Mouse (Mus musculus) heart, embryonic 12.5 days (tissue): Measurements from ENCODE around the gene Rtf2. TPM values are rescaled to one million over a fixed set of nuclear protein-coding genes. Genes with fewer than 3 reads are reported as not detected.
A peak's percentile ranks its signal among the peaks of the same experiment; 100 is the strongest.

Experiments used
- ATAC-seq: fragments of 200-750 bp; cut with Nextera tagmentation; 2 replicates; pipeline ENCODE4 v1.8.0; 2017; ENCODE audit warnings: moderate TSS enrichment, moderate library complexity; ENCODE audit not compliant: insufficient number of reproducible peaks, low FRiP score
- H3K27ac ChIP-seq: fragments of 300-500 bp; sonication (generic); 2 replicates; pipeline ENCODE4 v1.5.1; 2016; ENCODE audit warnings: mild to moderate bottlenecking, moderate library complexity; ENCODE audit not compliant: poor library complexity, severe bottlenecking
- H3K27me3 ChIP-seq: fragments of 300-500 bp; sonication (generic); replicated peaks from 2 replicates; pipeline ENCODE4 v1.6.1; 2016; ENCODE audit warnings: mild to moderate bottlenecking, moderate library complexity
- H3K36me3 ChIP-seq: fragments of 300-500 bp; sonication (generic); 2 replicates; pipeline ENCODE4 v1.6.1; 2016; ENCODE audit warnings: mild to moderate bottlenecking, moderate library complexity
- H3K4me1 ChIP-seq: fragments of 300-500 bp; sonication (generic); replicated peaks from 2 replicates; pipeline ENCODE4 v1.6.1; 2016; ENCODE audit warnings: mild to moderate bottlenecking
- H3K4me2 ChIP-seq: fragments of 300-500 bp; sonication (generic); 2 replicates; pipeline ENCODE4 v1.6.1; 2016; ENCODE audit warnings: mild to moderate bottlenecking, moderate library complexity
- H3K4me3 ChIP-seq: fragments of 300-500 bp; sonication (generic); 2 replicates; pipeline ENCODE4 v1.5.1; 2016; ENCODE audit warnings: mild to moderate bottlenecking
- H3K9ac ChIP-seq: fragments of 300-500 bp; sonication (generic); 2 replicates; pipeline ENCODE4 v1.6.1; 2016; ENCODE audit warnings: mild to moderate bottlenecking, moderate library complexity
- H3K9me3 ChIP-seq: fragments of 300-500 bp; sonication (generic); replicated peaks from 2 replicates; pipeline ENCODE4 v1.6.1; 2016; ENCODE audit warnings: mild to moderate bottlenecking, moderate library complexity
- WGBS: fragments of 180-500 bp; shearing (Covaris S2); methylation state at CpG from one replicate; pipeline ENCODE4 v1.1.7; 2016; 5-methylcytosine and 5-hydroxymethylcytosine counted together
- polyA plus RNA-seq: library from polyadenylated mRNA; unstranded; fragments of >200 nt; fragmentation: Nextera tagmentation; extraction: Ambion mirVana; gene quantifications from 2 replicates; pipeline ENCODE4 v1.2.1, GENCODE M21; 2016

Gene Rtf2
- polyA plus RNA-seq, 1 experiment from 2014 or later, result 49.3 TPM

GRCm38 (mm10) chr2:172437371-172437952 is 2.9 kb upstream of the Rtf2 start:
- H3K4me1 ChIP-seq, result peaks cover 15% of the 10 kb centered on the region
- no peaks in the 10 kb centered on the region for H3K27me3 ChIP-seq
- H3K36me3 ChIP-seq, result no peaks in the 10 kb centered on the region
- no peak overlapping the region for H3K4me3 ChIP-seq
- no peaks in the 10 kb centered on the region for H3K9me3 ChIP-seq
- no peak overlapping the region for H3K27ac ChIP-seq
- no peak overlapping the region for H3K9ac ChIP-seq
- no peak overlapping the region for H3K4me2 ChIP-seq
- no peak for ATAC-seq
- WGBS, result 60% methylated on average over 16 of the region's 16 CpGs

GRCm38 (mm10) chr2:172440640-172441005 is 267 bp downstream of the Rtf2 start:
- Histone ChIP-seq H3K4me1 (peaks cover 15% of the 10 kb centered on the region), H3K9me3 (no peaks in the 10 kb centered on the region), H3K4me2 (peak overlapping the region; percentile 90), H3K27me3 (no peaks in the 10 kb centered on the region), H3K9ac (peak overlapping the region; percentile 78), H3K4me3 (peak overlapping the region; percentile 91), H3K36me3 (peaks cover 10% of the 10 kb centered on the region), H3K27ac (0 out of 2 replicates have a peak overlapping the region, but pooled peaks have one; percentile 11)
- WGBS, result under 1% methylated on average over 21 of the region's 21 CpGs
- peak; percentile 48 for ATAC-seq

- no peak for ATAC-seq
- H3K27ac ChIP-seq, result 0 out of 2 replicates have a peak overlapping the region, but pooled peaks have one; percentile 11
- peak overlapping the region; percentile 90 for H3K4me2 ChIP-seq
- H3K27me3 ChIP-seq, result no peaks in the 10 kb centered on the region
- peaks cover 15% of the 10 kb centered on the region for H3K4me1 ChIP-seq
- 29% methylated on average over 6 of the region's 6 CpGs for WGBS
- H3K36me3 ChIP-seq, result peaks cover 16% of the 10 kb centered on the region
- H3K4me3 ChIP-seq, result peak overlapping the region; percentile 91
- H3K9ac ChIP-seq, result peak overlapping the region; percentile 78
- H3K9me3 ChIP-seq, result no peaks in the 10 kb centered on the region
These were observed 820 bp downstream of the Rtf2 start for GRCm38 (mm10) chr2:172441176-172441575.

- ATAC-seq, result no peak
- H3K4me3 ChIP-seq, result no peak overlapping the region
- no peaks in the 10 kb centered on the region for H3K9me3 ChIP-seq
- peaks cover 60% of the 10 kb centered on the region for H3K36me3 ChIP-seq
- 87% methylated on average over 4 of the region's 4 CpGs for WGBS
- no peak overlapping the region for H3K27ac ChIP-seq
- no peak overlapping the region for H3K4me2 ChIP-seq
- H3K27me3 ChIP-seq, result no peaks in the 10 kb centered on the region
- peaks cover 12% of the 10 kb centered on the region for H3K4me1 ChIP-seq
- no peak overlapping the region for H3K9ac ChIP-seq
These were observed 5.3 kb downstream of the Rtf2 start for GRCm38 (mm10) chr2:172445617-172446016.

- Histone ChIP-seq H3K9ac (no peak overlapping the region), H3K4me2 (no peak overlapping the region), H3K27me3 (no peaks in the 10 kb centered on the region), H3K4me3 (no peak overlapping the region), H3K36me3 (peaks cover 76% of the 10 kb centered on the region), H3K27ac (no peak overlapping the region), H3K9me3 (no peaks in the 10 kb centered on the region), H3K4me1 (no peaks in the 10 kb centered on the region)
- no peak for ATAC-seq
- WGBS, result 89% methylated on average over 6 of the region's 6 CpGs
These were observed 7.0 kb downstream of the Rtf2 start for GRCm38 (mm10) chr2:172447317-172447716.

GRCm38 (mm10) chr2:172448329-172448728 is 8.0 kb downstream of the Rtf2 start:
- H3K36me3 ChIP-seq, result peaks cover 86% of the 10 kb centered on the region

GRCm38 (mm10) chr2:172450640-172451039 is 10.3 kb downstream of the Rtf2 start:
- WGBS, result 84% methylated on average over 6 of the region's 6 CpGs
- ATAC-seq, result no peak
- Histone ChIP-seq H3K36me3 (peaks cover 88% of the 10 kb centered on the region), H3K4me2 (no peak overlapping the region), H3K4me1 (no peaks in the 10 kb centered on the region), H3K9me3 (no peaks in the 10 kb centered on the region), H3K27me3 (no peaks in the 10 kb centered on the region), H3K4me3 (no peak overlapping the region), H3K9ac (no peak overlapping the region), H3K27ac (no peak overlapping the region)

More at GRCm38 (mm10) chr2:172448329-172448728, 8.0 kb downstream of the Rtf2 start:
- H3K27me3 ChIP-seq, result no peaks in the 10 kb centered on the region
- 88% methylated on average over 4 of the region's 4 CpGs for WGBS
- H3K9ac ChIP-seq, result no peak overlapping the region
- H3K9me3 ChIP-seq, result no peaks in the 10 kb centered on the region
- H3K4me2 ChIP-seq, result no peak overlapping the region
- no peak for ATAC-seq
- H3K4me1 ChIP-seq, result no peaks in the 10 kb centered on the region
- no peak overlapping the region for H3K27ac ChIP-seq
- no peak overlapping the region for H3K4me3 ChIP-seq

- WGBS, result 90% methylated on average over 4 of the region's 4 CpGs
- no peaks in the 10 kb centered on the region for H3K4me1 ChIP-seq
- H3K27ac ChIP-seq, result no peak overlapping the region
- H3K9me3 ChIP-seq, result no peaks in the 10 kb centered on the region
- no peak overlapping the region for H3K4me2 ChIP-seq
- ATAC-seq, result no peak
- H3K27me3 ChIP-seq, result no peaks in the 10 kb centered on the region
- H3K4me3 ChIP-seq, result no peak overlapping the region
- H3K9ac ChIP-seq, result no peak overlapping the region
- H3K36me3 ChIP-seq, result peaks cover 79% of the 10 kb centered on the region
These were observed 11.7 kb downstream of the Rtf2 start for GRCm38 (mm10) chr2:172452031-172452430.

GRCm38 (mm10) chr2:172452458-172452857 is 12.1 kb downstream of the Rtf2 start:
- Histone ChIP-seq H3K27ac (no peak overlapping the region), H3K9ac (no peak overlapping the region), H3K9me3 (no peaks in the 10 kb centered on the region), H3K4me2 (no peak overlapping the region), H3K36me3 (peaks cover 75% of the 10 kb centered on the region), H3K4me1 (no peaks in the 10 kb centered on the region), H3K4me3 (no peak overlapping the region), H3K27me3 (no peaks in the 10 kb centered on the region)
- WGBS, result 91% methylated on average over 10 of the region's 10 CpGs
- ATAC-seq, result no peak

GRCm38 (mm10) chr2:172458496-172458895 is 18.1 kb downstream of the Rtf2 start, which contains the start of gene Gcnt7:
Gcnt7 (minus strand) TSS chr2:172458596.
- peaks cover 48% of the 10 kb centered on the region for H3K36me3 ChIP-seq
- 85% methylated on average over 11 of the region's 11 CpGs for WGBS

GRCm38 (mm10) chr2:172460647-172461046 is 20.3 kb downstream of the Rtf2 start:
- 70% methylated on average over 2 of the region's 2 CpGs for WGBS

More at GRCm38 (mm10) chr2:172458496-172458895, 18.1 kb downstream of the Rtf2 start, which contains the start of gene Gcnt7:
- no peak within 1 kb of the TSS for H3K9ac ChIP-seq
- no peak within 1 kb of the TSS for H3K4me2 ChIP-seq
- H3K9me3 ChIP-seq, result no peaks in the 10 kb centered on the region
- peaks cover 9% of the 10 kb centered on the region for H3K4me1 ChIP-seq
- no peak within 1 kb of the TSS for H3K27ac ChIP-seq
- no peak within 1 kb of the TSS for H3K4me3 ChIP-seq
- no peaks in the 10 kb centered on the region for H3K27me3 ChIP-seq
- ATAC-seq, result no peak

GRCm38 (mm10) chr2:172462813-172463212 is 22.5 kb downstream of the Rtf2 start:
- Histone ChIP-seq H3K4me1 (peaks cover 9% of the 10 kb centered on the region), H3K36me3 (peaks cover 68% of the 10 kb centered on the region), H3K9me3 (no peaks in the 10 kb centered on the region), H3K27me3 (no peaks in the 10 kb centered on the region), H3K4me3 (no peak overlapping the region), H3K27ac (no peak overlapping the region), H3K9ac (no peak overlapping the region), H3K4me2 (no peak overlapping the region)
- no peak for ATAC-seq
- 92% methylated on average over 4 of the region's 4 CpGs for WGBS

More at GRCm38 (mm10) chr2:172460647-172461046, 20.3 kb downstream of the Rtf2 start:
- Histone ChIP-seq H3K9me3 (no peaks in the 10 kb centered on the region), H3K4me3 (no peak overlapping the region), H3K36me3 (peaks cover 54% of the 10 kb centered on the region), H3K4me2 (no peak overlapping the region), H3K27me3 (no peaks in the 10 kb centered on the region), H3K27ac (no peak overlapping the region), H3K9ac (no peak overlapping the region), H3K4me1 (peaks cover 9% of the 10 kb centered on the region)
- no peak for ATAC-seq
